Mouse (Mus musculus) liver, embryonic 11.5 days (tissue): Measurements from ENCODE around the gene Wwc2. TPM values are rescaled to one million over a fixed set of nuclear protein-coding genes. Genes with fewer than 3 reads are reported as not detected.

Experiments used
- ATAC-seq: fragments of 200-750 bp; cut with Nextera tagmentation; replicated peaks from 2 replicates; pipeline ENCODE4 v1.8.0; 2017; ENCODE audit warnings: moderate number of reproducible peaks, mild to moderate bottlenecking, moderate TSS enrichment, moderate library complexity; ENCODE audit not compliant: low FRiP score
- DNase-seq: peaks from one replicate; pipeline ENCODE4 v3.0.0-alpha.2; 2017; ENCODE audit warnings: low spot score
- H3K27ac ChIP-seq: fragments of 300-500 bp; sonication (generic); 2 replicates; pipeline ENCODE4 v1.5.1; 2014; ENCODE audit warnings: mild to moderate bottlenecking, low read depth, low read length, control low read depth
- H3K27me3 ChIP-seq: fragments of 300-500 bp; sonication (generic); replicated peaks from 2 replicates; pipeline ENCODE4 v1.6.1; 2014; ENCODE audit warnings: low read length, mixed read lengths; ENCODE audit not compliant: control insufficient read depth, insufficient read depth
- H3K36me3 ChIP-seq: fragments of 300-500 bp; sonication (generic); 2 replicates; pipeline ENCODE4 v1.6.1; 2014; ENCODE audit warnings: mild to moderate bottlenecking, low read length, moderate library complexity, mixed read lengths; ENCODE audit not compliant: control insufficient read depth, insufficient read depth
- H3K4me1 ChIP-seq: fragments of 300-500 bp; sonication (generic); replicated peaks from 2 replicates; pipeline ENCODE4 v1.6.1; 2014; ENCODE audit warnings: low read length, mixed read lengths; ENCODE audit not compliant: control insufficient read depth, insufficient read depth
- H3K4me2 ChIP-seq: fragments of 300-500 bp; sonication (generic); 2 replicates; pipeline ENCODE4 v1.6.1; 2014; ENCODE audit warnings: mild to moderate bottlenecking, control low read depth, moderate library complexity
- H3K4me3 ChIP-seq: fragments of 300-500 bp; sonication (generic); 2 replicates; pipeline ENCODE4 v1.5.1; 2014; ENCODE audit warnings: low read depth, low read length, control low read depth
- H3K9ac ChIP-seq: fragments of 300-500 bp; sonication (generic); 2 replicates; pipeline ENCODE4 v1.6.1; 2014; ENCODE audit warnings: low read depth, low read length, control low read depth
- H3K9me3 ChIP-seq: fragments of 300-500 bp; sonication (generic); 2 replicates; pipeline ENCODE4 v1.6.1; 2016; ENCODE audit warnings: low read length, inconsistent platforms, mixed read lengths; ENCODE audit not compliant: control insufficient read depth
- WGBS: fragments of 180-500 bp; shearing (Covaris S2); extraction: QIAGEN DNeasy Blood & Tissue Kit; methylation state at CpG from one replicate; pipeline ENCODE4 v1.1.7; 2014; 5-methylcytosine and 5-hydroxymethylcytosine counted together
- polyA plus RNA-seq: library from polyadenylated mRNA; unstranded; fragments of >200 nt; fragmentation: Nextera tagmentation; extraction: Ambion mirVana; gene quantifications from 2 replicates; pipeline ENCODE4 v1.2.1, GENCODE M21; 2014

The Wwc2 gene
- polyA plus RNA-seq, 1 experiment from 2014 or later: 7.3 TPM

GRCm38 (mm10) chr8:48014386-48014785 is 23.7 kb upstream of the Wwc2 start:
- ATAC-seq (no peak), DNase-seq (no peak)
- H3K36me3 ChIP-seq: no peaks in the 10 kb centered on the region
- H3K27ac ChIP-seq: no peak overlapping the region
- no peak overlapping the region for H3K4me3 ChIP-seq
- no peak overlapping the region for H3K4me2 ChIP-seq
- no peak overlapping the region for H3K9ac ChIP-seq
- H3K4me1 ChIP-seq: no peaks in the 10 kb centered on the region
- no peaks in the 10 kb centered on the region for H3K9me3 ChIP-seq
- no peaks in the 10 kb centered on the region for H3K27me3 ChIP-seq
- WGBS: 85% methylated on average over 6 of the region's 6 CpGs

- H3K4me2 ChIP-seq: no peak overlapping the region
- H3K9me3 ChIP-seq: no peaks in the 10 kb centered on the region
- 80% methylated on average over 9 of the region's 9 CpGs for WGBS
- H3K9ac ChIP-seq: no peak overlapping the region
- no peaks in the 10 kb centered on the region for H3K4me1 ChIP-seq
- DNase-seq: no peak
- no peaks in the 10 kb centered on the region for H3K36me3 ChIP-seq
- H3K27me3 ChIP-seq: no peaks in the 10 kb centered on the region
- ATAC-seq: no peak
- H3K4me3 ChIP-seq: no peak overlapping the region
- no peak overlapping the region for H3K27ac ChIP-seq
Observed at GRCm38 (mm10) chr8:48013281-48013680, 22.6 kb upstream of the Wwc2 start.

GRCm38 (mm10) chr8:48011871-48012270 is 21.1 kb upstream of the Wwc2 start:
- Histone ChIP-seq H3K27ac (no peak overlapping the region), H3K4me1 (no peaks in the 10 kb centered on the region), H3K36me3 (no peaks in the 10 kb centered on the region), H3K4me3 (no peak overlapping the region), H3K4me2 (no peak overlapping the region), H3K9me3 (no peaks in the 10 kb centered on the region), H3K9ac (no peak overlapping the region), H3K27me3 (no peaks in the 10 kb centered on the region)
- no peak for ATAC-seq
- DNase-seq: no peak
- WGBS: 61% methylated on average over 10 of the region's 10 CpGs

- Histone ChIP-seq H3K27ac (no peak overlapping the region), H3K4me1 (no peaks in the 10 kb centered on the region), H3K4me3 (no peak overlapping the region), H3K9me3 (no peaks in the 10 kb centered on the region), H3K4me2 (no peak overlapping the region), H3K27me3 (no peaks in the 10 kb centered on the region), H3K36me3 (no peaks in the 10 kb centered on the region), H3K9ac (no peak overlapping the region)
- ATAC-seq: no peak
- DNase-seq: no peak
- WGBS: 80% methylated on average over 14 of the region's 14 CpGs
Observed at GRCm38 (mm10) chr8:48010977-48011376, 20.3 kb upstream of the Wwc2 start.

GRCm38 (mm10) chr8:48009399-48009798 is 18.7 kb upstream of the Wwc2 start:
- 78% methylated on average over 15 of the region's 15 CpGs for WGBS
- Histone ChIP-seq H3K36me3 (no peaks in the 10 kb centered on the region), H3K9me3 (no peaks in the 10 kb centered on the region), H3K27ac (no peak overlapping the region), H3K4me3 (no peak overlapping the region), H3K9ac (no peak overlapping the region), H3K4me2 (no peak overlapping the region), H3K4me1 (no peaks in the 10 kb centered on the region), H3K27me3 (no peaks in the 10 kb centered on the region)
- no peak for ATAC-seq
- no peak for DNase-seq

- H3K27me3 ChIP-seq: no peaks in the 10 kb centered on the region
- no peak overlapping the region for H3K4me3 ChIP-seq
- H3K27ac ChIP-seq: no peak overlapping the region
- ATAC-seq (no peak), DNase-seq (no peak)
- 82% methylated on average over 8 of the region's 8 CpGs for WGBS
- H3K9ac ChIP-seq: no peak overlapping the region
- no peaks in the 10 kb centered on the region for H3K36me3 ChIP-seq
- no peak overlapping the region for H3K4me2 ChIP-seq
- no peaks in the 10 kb centered on the region for H3K9me3 ChIP-seq
- no peaks in the 10 kb centered on the region for H3K4me1 ChIP-seq
Observed at GRCm38 (mm10) chr8:48008936-48009335, 18.2 kb upstream of the Wwc2 start.

GRCm38 (mm10) chr8:48006869-48007268 is 16.1 kb upstream of the Wwc2 start:
- Histone ChIP-seq H3K4me3 (no peak overlapping the region), H3K27me3 (no peaks in the 10 kb centered on the region), H3K4me1 (no peaks in the 10 kb centered on the region), H3K4me2 (no peak overlapping the region), H3K9ac (no peak overlapping the region), H3K27ac (no peak overlapping the region), H3K9me3 (no peaks in the 10 kb centered on the region), H3K36me3 (no peaks in the 10 kb centered on the region)
- DNase-seq: no peak
- 88% methylated on average over 4 of the region's 4 CpGs for WGBS
- no peak for ATAC-seq

GRCm38 (mm10) chr8:48002551-48002950 is 11.8 kb upstream of the Wwc2 start:
- no peak overlapping the region for H3K4me3 ChIP-seq
- ATAC-seq (no peak), DNase-seq (no peak)
- H3K4me2 ChIP-seq: no peak overlapping the region
- H3K9me3 ChIP-seq: no peaks in the 10 kb centered on the region
- 88% methylated on average over 8 of the region's 8 CpGs for WGBS
- no peaks in the 10 kb centered on the region for H3K36me3 ChIP-seq
- no peaks in the 10 kb centered on the region for H3K27me3 ChIP-seq
- no peaks in the 10 kb centered on the region for H3K4me1 ChIP-seq
- H3K9ac ChIP-seq: no peak overlapping the region
- H3K27ac ChIP-seq: no peak overlapping the region

- Histone ChIP-seq H3K9ac (no peak overlapping the region), H3K27me3 (no peaks in the 10 kb centered on the region), H3K4me3 (no peak overlapping the region), H3K9me3 (no peaks in the 10 kb centered on the region), H3K4me2 (no peak overlapping the region), H3K36me3 (no peaks in the 10 kb centered on the region), H3K4me1 (no peaks in the 10 kb centered on the region), H3K27ac (no peak overlapping the region)
- ATAC-seq (no peak), DNase-seq (no peak)
- WGBS: 89% methylated on average over 6 of the region's 6 CpGs
Observed at GRCm38 (mm10) chr8:48001395-48001794, 10.7 kb upstream of the Wwc2 start.
